ENCODE assay signal across 10 mouse cellular contexts in the genomic region with DNA sequence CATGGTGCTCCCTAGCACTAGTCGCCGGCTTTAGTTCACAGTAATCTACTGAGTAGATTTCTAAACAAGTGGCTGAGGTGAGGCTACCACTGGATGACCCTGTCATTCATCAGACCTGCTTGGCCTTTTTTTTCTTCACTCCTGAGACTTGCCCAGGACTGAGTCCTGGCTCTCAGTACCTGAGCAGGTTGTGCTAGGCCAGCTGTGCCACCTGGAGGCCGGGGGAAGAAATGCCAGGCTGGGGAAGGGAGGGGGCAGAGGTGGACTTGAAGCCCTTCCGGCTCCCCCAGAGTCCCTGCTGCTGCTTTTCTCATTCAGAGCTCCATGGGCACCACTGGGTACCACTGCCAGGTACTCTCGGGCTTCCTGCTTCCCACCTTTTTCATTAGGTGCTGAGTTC.
DNase-seq lines count a peak whose midpoint lies in the region; ATAC-seq lines count a peak whose summit lies in the region.
"Had no signal": no experiment of that assay in that cellular context is flagged by ENCODE, and none has a peak within 500 bp of the region (broad histone marks: within the 10 kb centered on the region; RNA-seq: fewer than 3 reads in every experiment).

No protein-coding gene starts in this region.

- no peak for DNase-seq in heart, postnatal 10 days
- DNase-seq in A20 (ENCODE audit: low read depth, low spot score) (peak; percentile 75), R1 (ENCODE audit: low read depth, low spot score) (peak; percentile 54)
- DNase-seq in midbrain, embryonic 10.5 days (ENCODE audit: low spot score), result no peak
- DNase-seq in gastrocnemius, adult 18-20 months (ENCODE audit: low spot score), result no peak

- H3K36me3 ChIP-seq in heart, embryonic 12.5 days, result 0 out of 2 replicates have a peak, but pooled peaks cover 4% of the 10 kb centered on the region
- no peaks in the 10 kb centered on the region for H3K36me3 ChIP-seq in midbrain, embryonic 10.5 days
- H3K36me3 ChIP-seq: hindbrain, embryonic 15.5 days had no signal

- no peaks in the 10 kb centered on the region for H3K27me3 ChIP-seq in heart, embryonic 12.5 days (replicated peaks)
- peaks cover 29% of the 10 kb centered on the region for H3K27me3 ChIP-seq in midbrain, embryonic 10.5 days (ENCODE audit: low read depth, poor library complexity, severe bottlenecking)
- H3K27me3 ChIP-seq: hindbrain, embryonic 15.5 days had no signal

- 0 out of 2 replicates have a peak overlapping the region, but pooled peaks have one; percentile 36 for H3K27ac ChIP-seq in heart, embryonic 12.5 days (ENCODE audit: poor library complexity, severe bottlenecking)
- H3K27ac ChIP-seq in midbrain, embryonic 10.5 days (replicated peaks), result no peak overlapping the region
- H3K27ac ChIP-seq: hindbrain, embryonic 15.5 days; macrophage had no signal

- 0 out of 2 replicates have a peak overlapping the region, but pooled peaks have one; percentile 10 for H3K9ac ChIP-seq in heart, embryonic 12.5 days
- H3K9ac ChIP-seq: hindbrain, embryonic 15.5 days had no signal

- intact Hi-C loops in heart, postnatal 10 days (cut with DNase I), result no loop called here

- WGBS in heart, embryonic 12.5 days, result 47% methylated on average over 5 of the region's 5 CpGs
- WGBS in midbrain, embryonic 10.5 days, result 58% methylated on average over 5 of the region's 5 CpGs

- no peak for ATAC-seq in heart, embryonic 12.5 days (ENCODE audit: insufficient number of reproducible peaks, low FRiP score)
- ATAC-seq in megakaryocyte-erythroid progenitor cell, adult 5-6 weeks (replicated peaks; ENCODE audit: low FRiP score, low TSS enrichment, poor library complexity, severe bottlenecking), result peak; percentile 65; the same call in 1 of the 2 replicates
- ATAC-seq in megakaryocyte, adult 5-6 weeks (ENCODE audit: poor library complexity, severe bottlenecking), result no peak

- H3K4me2 ChIP-seq in heart, embryonic 12.5 days, result no peak overlapping the region
- H3K4me2 ChIP-seq: hindbrain, embryonic 15.5 days had no signal

- no peak overlapping the region for H3K4me3 ChIP-seq in heart, embryonic 12.5 days
- H3K4me3 ChIP-seq in midbrain, embryonic 10.5 days, result no peak overlapping the region
- H3K4me3 ChIP-seq: hindbrain, embryonic 15.5 days had no signal

- no peaks in the 10 kb centered on the region for H3K9me3 ChIP-seq in heart, embryonic 12.5 days (replicated peaks)
- no peaks in the 10 kb centered on the region for H3K9me3 ChIP-seq in midbrain, embryonic 10.5 days (replicated peaks)
- H3K9me3 ChIP-seq: hindbrain, embryonic 15.5 days had no signal

- H3K4me1 ChIP-seq in heart, embryonic 12.5 days (replicated peaks), result peaks cover 52% of the 10 kb centered on the region
- H3K4me1 ChIP-seq in midbrain, embryonic 10.5 days, result peaks cover 23% of the 10 kb centered on the region

Comparison
In these comparisons a context has a peak if more than half of its experiments do, and no peak if none do; other contexts are left out.
1. DNase-seq: peak in A20 (single experiment) and R1 (single experiment); none in heart, postnatal 10 days (0 of 2), midbrain, embryonic 10.5 days (single experiment) and gastrocnemius, adult 18-20 months (single experiment).